Mouse (Mus musculus) forebrain, embryonic 10.5 days (tissue): ENCODE measurements around the gene Flnc. TPM values are rescaled to one million over a fixed set of nuclear protein-coding genes. Genes with fewer than 3 reads are reported as not detected.

Source experiments
- DNase-seq: peaks from one replicate; pipeline ENCODE4 v3.0.0-alpha.2; 2017; ENCODE audit warnings: low spot score; ENCODE audit errors: extremely low spot score
- H3K27ac ChIP-seq: fragments of 300-500 bp; sonication (generic); 2 replicates; pipeline ENCODE4 v1.5.1; 2016; ENCODE audit warnings: mild to moderate bottlenecking
- H3K27me3 ChIP-seq: fragments of 300-500 bp; sonication (generic); 2 replicates; pipeline ENCODE4 v1.6.1; 2016; ENCODE audit warnings: mild to moderate bottlenecking; ENCODE audit not compliant: poor library complexity, severe bottlenecking
- H3K36me3 ChIP-seq: fragments of 300-500 bp; sonication (generic); replicated peaks from 2 replicates; pipeline ENCODE4 v1.6.1; 2016; ENCODE audit warnings: mild to moderate bottlenecking, moderate library complexity
- H3K4me1 ChIP-seq: fragments of 300-500 bp; sonication (generic); 2 replicates; pipeline ENCODE4 v1.6.1; 2016
- H3K4me3 ChIP-seq: fragments of 300-500 bp; sonication (generic); 2 replicates; pipeline ENCODE4 v1.5.1; 2016; ENCODE audit warnings: mild to moderate bottlenecking, moderate library complexity
- H3K9me3 ChIP-seq: fragments of 300-500 bp; sonication (generic); 2 replicates; pipeline ENCODE4 v1.6.1; 2016; ENCODE audit warnings: mild to moderate bottlenecking, moderate library complexity
- WGBS: fragments of 180-500 bp; shearing (Covaris S2); methylation state at CpG from one replicate; pipeline ENCODE4 v1.1.7; 2016; 5-methylcytosine and 5-hydroxymethylcytosine counted together
- polyA plus RNA-seq: library from polyadenylated mRNA; unstranded; fragments of >200 nt; fragmentation: Nextera tagmentation; extraction: Ambion mirVana; gene quantifications from 2 replicates; pipeline ENCODE4 v1.2.1, GENCODE M21; 2016

The Flnc gene
- polyA plus RNA-seq, 1 experiment from 2014 or later = 2.6 TPM

DNA sequence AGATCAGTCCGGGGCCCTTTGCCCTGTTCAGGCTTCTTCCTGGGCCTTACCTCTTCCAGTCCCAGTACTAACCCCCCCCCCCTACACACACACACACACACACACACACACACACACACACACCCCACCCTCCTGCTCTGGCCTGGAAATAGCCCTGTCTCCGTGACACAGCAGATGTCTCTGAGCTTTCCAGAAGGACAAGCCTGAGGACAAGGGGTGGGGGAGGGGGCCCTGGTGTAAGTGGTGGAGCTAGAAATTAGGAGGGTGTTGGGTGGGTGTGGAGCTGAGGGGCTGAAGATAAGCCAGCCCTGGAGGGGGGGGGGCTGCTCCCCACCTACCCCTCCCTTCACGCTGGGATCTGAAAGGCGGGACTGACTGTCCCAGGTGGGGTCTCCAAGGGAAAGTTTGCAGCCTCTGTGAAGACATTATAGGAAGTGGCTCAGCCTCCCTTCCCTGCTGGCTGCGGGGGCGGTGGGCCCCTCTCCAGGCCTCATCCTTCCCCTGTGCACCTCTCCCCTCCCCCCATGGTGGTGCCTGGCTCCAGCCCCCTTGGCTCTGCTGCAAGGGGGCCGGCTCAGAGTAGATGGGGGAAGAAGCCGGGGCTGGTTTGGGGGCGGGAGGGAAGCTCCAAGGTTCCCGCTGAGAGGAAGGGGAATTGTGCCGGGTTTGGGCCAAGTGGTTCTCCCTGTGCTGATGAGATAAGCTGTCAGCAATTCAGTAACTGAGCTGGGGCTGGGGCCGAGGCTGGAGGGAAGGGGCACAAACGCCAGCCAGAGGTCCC, 2.0 kb downstream of the Flnc start:
- Histone ChIP-seq H3K9me3 (no peaks in the 10 kb centered on the region), H3K36me3 (no peaks in the 10 kb centered on the region), H3K27me3 (peaks cover 66% of the 10 kb centered on the region), H3K4me3 (peak overlapping the region; percentile 59), H3K4me1 (peaks cover 64% of the 10 kb centered on the region), H3K27ac (peak overlapping the region; percentile 80)
- DNase-seq = peak; percentile 30
- 7% methylated on average over 13 of the region's 13 CpGs for WGBS

DNA sequence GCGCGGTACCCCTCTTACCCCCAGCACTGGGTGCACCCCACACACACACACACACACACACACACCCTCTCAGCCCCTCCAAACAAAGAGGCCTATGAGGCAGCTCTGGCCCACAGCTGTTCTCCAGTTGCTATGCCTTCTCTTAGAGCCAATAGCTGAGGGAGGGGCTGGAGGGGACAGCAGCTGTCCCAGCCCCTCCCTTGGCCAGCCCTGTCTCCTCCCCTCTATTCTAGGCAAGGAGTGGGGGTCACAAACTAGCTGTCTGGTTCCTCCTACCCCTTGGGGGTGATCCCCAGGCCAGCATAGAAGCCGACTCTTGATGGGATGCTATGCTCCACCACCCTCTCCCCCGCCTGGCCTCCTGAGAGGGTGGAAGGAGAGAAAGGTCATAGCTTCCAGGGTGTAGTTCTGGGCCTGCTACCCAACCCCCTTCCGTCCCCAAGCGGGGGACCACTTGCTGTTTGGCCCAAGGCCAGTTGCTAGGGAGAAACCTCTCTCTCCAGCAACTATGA, 2.9 kb downstream of the Flnc start:
- no peak for DNase-seq
- peak overlapping the region; percentile 80 for H3K27ac ChIP-seq
- H3K4me3 ChIP-seq = peak overlapping the region; percentile 59
- H3K4me1 ChIP-seq = peaks cover 61% of the 10 kb centered on the region
- peaks cover 57% of the 10 kb centered on the region for H3K27me3 ChIP-seq
- H3K9me3 ChIP-seq = no peaks in the 10 kb centered on the region
- H3K36me3 ChIP-seq = no peaks in the 10 kb centered on the region
- 9% methylated on average over 6 of the region's 6 CpGs for WGBS

GRCm38 (mm10) chr6:29436461-29436934, 3.4 kb downstream of the Flnc start:
- Histone ChIP-seq H3K9me3 (no peaks in the 10 kb centered on the region), H3K36me3 (no peaks in the 10 kb centered on the region), H3K4me1 (peaks cover 58% of the 10 kb centered on the region), H3K27me3 (peaks cover 52% of the 10 kb centered on the region), H3K27ac (peak overlapping the region; percentile 80), H3K4me3 (peak overlapping the region; percentile 59)
- peak; percentile 36 for DNase-seq
- 3% methylated on average over 11 of the region's 11 CpGs for WGBS

DNA sequence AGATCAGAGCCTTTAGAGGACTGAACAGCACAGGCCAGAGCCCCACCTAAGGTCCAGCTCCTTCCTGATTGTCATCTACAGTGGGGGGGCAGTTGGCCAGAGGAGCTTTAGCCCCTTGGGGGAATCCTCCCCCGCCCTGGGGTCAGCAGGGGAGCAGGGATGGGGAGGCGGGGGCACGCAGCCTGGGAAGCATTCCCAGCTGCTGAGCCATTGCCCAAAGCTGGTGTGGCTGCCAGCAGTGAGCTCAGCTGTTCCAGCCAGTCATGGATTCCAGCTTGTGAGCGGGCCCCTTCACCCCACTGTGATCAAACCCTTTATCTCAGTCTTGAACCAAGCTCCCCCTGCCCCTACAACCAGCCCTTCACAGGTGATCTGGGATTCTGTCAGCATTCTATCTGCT, 6.2 kb downstream of the Flnc start:
- no peak for DNase-seq
- no peaks in the 10 kb centered on the region for H3K36me3 ChIP-seq
- H3K9me3 ChIP-seq = no peaks in the 10 kb centered on the region
- 76% methylated on average over 4 of the region's 4 CpGs for WGBS
- peaks cover 25% of the 10 kb centered on the region for H3K27me3 ChIP-seq
- H3K27ac ChIP-seq = no peak overlapping the region
- H3K4me1 ChIP-seq = peaks cover 31% of the 10 kb centered on the region
- H3K4me3 ChIP-seq = no peak overlapping the region

- Histone ChIP-seq H3K9me3 (no peaks in the 10 kb centered on the region), H3K4me3 (no peak overlapping the region)
These were observed 6.7 kb downstream of the Flnc start for GRCm38 (mm10) chr6:29439789-29440188.

GRCm38 (mm10) chr6:29444773-29445172, 11.7 kb downstream of the Flnc start:
- DNase-seq = peak; percentile 33
- Histone ChIP-seq H3K4me1 (no peaks in the 10 kb centered on the region), H3K9me3 (no peaks in the 10 kb centered on the region), H3K36me3 (peaks cover 6% of the 10 kb centered on the region), H3K27me3 (no peaks in the 10 kb centered on the region), H3K27ac (no peak overlapping the region), H3K4me3 (no peak overlapping the region)
- 76% methylated on average over 11 of the region's 11 CpGs for WGBS

More at GRCm38 (mm10) chr6:29439789-29440188, 6.7 kb downstream of the Flnc start:
- Histone ChIP-seq H3K27me3 (peaks cover 20% of the 10 kb centered on the region), H3K36me3 (no peaks in the 10 kb centered on the region), H3K27ac (no peak overlapping the region), H3K4me1 (peaks cover 25% of the 10 kb centered on the region)
- DNase-seq = no peak
- 90% methylated on average over 6 of the region's 6 CpGs for WGBS

DNA sequence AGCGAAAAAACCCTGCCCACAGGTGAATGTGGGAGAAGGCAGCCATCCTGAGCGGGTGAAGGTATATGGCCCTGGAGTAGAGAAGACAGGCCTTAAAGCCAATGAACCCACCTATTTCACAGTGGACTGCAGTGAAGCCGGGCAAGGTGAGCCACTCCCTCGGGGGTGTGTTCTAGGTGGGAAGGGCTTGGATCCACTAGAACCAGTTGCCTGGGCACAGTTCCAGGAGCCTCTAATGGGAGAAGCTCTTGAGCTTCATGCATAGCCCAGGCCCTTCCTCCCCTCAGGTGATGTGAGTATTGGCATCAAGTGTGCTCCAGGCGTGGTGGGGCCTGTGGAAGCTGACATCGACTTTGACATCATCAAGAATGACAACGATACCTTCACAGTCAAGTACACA, 12.3 kb downstream of the Flnc start:
- WGBS = 92% methylated on average over 7 of the region's 7 CpGs
- Histone ChIP-seq H3K27ac (no peak overlapping the region), H3K9me3 (no peaks in the 10 kb centered on the region), H3K27me3 (no peaks in the 10 kb centered on the region), H3K36me3 (peaks cover 6% of the 10 kb centered on the region), H3K4me3 (no peak overlapping the region), H3K4me1 (no peaks in the 10 kb centered on the region)
- no peak for DNase-seq

DNA sequence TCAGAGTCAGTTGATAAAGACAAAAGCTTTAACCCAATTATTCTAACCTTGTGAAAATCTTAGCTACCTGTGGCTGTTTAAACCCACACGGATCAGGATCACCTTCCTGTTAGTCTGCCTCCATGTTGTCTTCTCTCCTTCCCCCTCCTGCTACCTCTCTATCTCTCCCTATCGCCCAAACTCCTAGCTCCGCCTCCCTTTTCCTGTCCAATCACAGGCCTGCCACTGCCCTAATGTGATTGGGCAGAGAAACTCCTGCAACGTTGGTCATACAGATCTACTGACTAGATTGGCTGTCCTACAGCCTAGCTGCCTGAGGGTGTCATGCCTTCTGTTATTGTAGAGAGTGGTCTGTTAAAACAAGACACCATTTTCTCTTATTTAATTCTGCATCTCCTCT, 16.8 kb downstream of the Flnc start:
- H3K27me3 ChIP-seq = no peaks in the 10 kb centered on the region
- no peak for DNase-seq
- WGBS = 36% methylated on average over 4 of the region's 4 CpGs
- H3K4me3 ChIP-seq = no peak overlapping the region
- H3K4me1 ChIP-seq = no peaks in the 10 kb centered on the region
- no peaks in the 10 kb centered on the region for H3K9me3 ChIP-seq
- peaks cover 6% of the 10 kb centered on the region for H3K36me3 ChIP-seq
- no peak overlapping the region for H3K27ac ChIP-seq

DNA sequence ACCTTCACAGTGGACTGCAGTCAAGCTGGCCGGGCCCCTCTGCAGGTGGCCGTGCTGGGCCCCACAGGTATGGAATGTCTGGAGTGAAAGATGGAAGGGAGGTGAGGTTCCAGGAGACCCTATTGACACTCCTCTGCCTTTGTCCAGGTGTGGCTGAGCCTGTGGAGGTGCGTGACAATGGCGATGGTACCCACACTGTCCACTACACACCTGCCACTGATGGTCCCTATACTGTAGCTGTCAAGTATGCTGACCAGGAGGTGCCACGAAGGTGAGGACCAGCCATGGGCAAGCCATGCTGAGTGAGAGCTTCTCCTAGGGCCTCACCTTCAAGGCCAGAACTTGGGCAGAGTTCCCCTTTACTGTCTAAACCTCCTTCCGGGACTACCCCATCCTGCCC, 17.6 kb downstream of the Flnc start:
- no peak for DNase-seq
- no peak overlapping the region for H3K4me3 ChIP-seq
- H3K4me1 ChIP-seq = no peaks in the 10 kb centered on the region
- H3K9me3 ChIP-seq = no peaks in the 10 kb centered on the region
- H3K27me3 ChIP-seq = no peaks in the 10 kb centered on the region
- no peak overlapping the region for H3K27ac ChIP-seq
- WGBS = 91% methylated on average over 6 of the region's 6 CpGs
- H3K36me3 ChIP-seq = peaks cover 6% of the 10 kb centered on the region

GRCm38 (mm10) chr6:29461502-29461901, 28.4 kb downstream of the Flnc start:
- Histone ChIP-seq H3K27me3 (no peaks in the 10 kb centered on the region), H3K36me3 (no peaks in the 10 kb centered on the region), H3K27ac (no peak overlapping the region), H3K4me1 (no peaks in the 10 kb centered on the region), H3K9me3 (no peaks in the 10 kb centered on the region), H3K4me3 (no peak overlapping the region)
- DNase-seq = no peak
- 70% methylated on average over 7 of the region's 7 CpGs for WGBS

DNA sequence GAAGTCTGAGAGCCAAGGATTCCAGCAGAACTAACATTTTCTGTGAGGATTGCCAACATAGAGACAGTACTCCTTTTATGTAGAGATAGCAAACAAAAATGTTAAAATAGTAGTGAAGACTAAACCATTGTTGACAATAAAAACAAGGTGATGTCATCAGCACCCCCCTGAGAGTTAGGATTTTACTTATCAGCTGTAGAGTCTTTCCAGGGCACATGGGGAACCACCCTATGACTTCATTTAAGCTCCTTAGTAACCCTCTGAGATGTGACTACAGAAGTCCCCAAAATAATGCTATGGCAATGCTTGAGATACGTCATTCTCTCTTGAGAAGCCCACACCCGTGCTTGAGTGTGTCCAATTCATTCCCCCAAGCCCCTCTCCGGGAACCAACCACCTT, 30.3 kb downstream of the Flnc start:
- WGBS = 82% methylated on average over 3 of the region's 3 CpGs
- no peaks in the 10 kb centered on the region for H3K9me3 ChIP-seq
- no peaks in the 10 kb centered on the region for H3K27me3 ChIP-seq
- no peak overlapping the region for H3K4me3 ChIP-seq
- peaks cover 5% of the 10 kb centered on the region for H3K4me1 ChIP-seq
- no peak for DNase-seq
- no peaks in the 10 kb centered on the region for H3K36me3 ChIP-seq
- no peak overlapping the region for H3K27ac ChIP-seq

GRCm38 (mm10) chr6:29467583-29468354, 34.7 kb downstream of the Flnc start, which contains the start of gene Atp6v1f:
TSS of gene Atp6v1f (plus strand) at chr6:29467718.
- under 1% methylated on average over 39 of the region's 39 CpGs for WGBS
- no peaks in the 10 kb centered on the region for H3K9me3 ChIP-seq
- H3K27ac ChIP-seq = peak within 1 kb of the TSS; percentile 85
- H3K4me3 ChIP-seq = peak within 1 kb of the TSS; percentile 79
- H3K36me3 ChIP-seq = peaks cover 23% of the 10 kb centered on the region
- H3K4me1 ChIP-seq = peaks cover 12% of the 10 kb centered on the region
- no peaks in the 10 kb centered on the region for H3K27me3 ChIP-seq
- DNase-seq = peak; percentile 93

- H3K4me1 ChIP-seq = peaks cover 18% of the 10 kb centered on the region
- no peak for DNase-seq
- WGBS = 91% methylated on average over 3 of the region's 3 CpGs
- peaks cover 23% of the 10 kb centered on the region for H3K36me3 ChIP-seq
- peaks cover 10% of the 10 kb centered on the region; the same call in 1 of the 2 replicates for H3K27me3 ChIP-seq
- no peak overlapping the region for H3K27ac ChIP-seq
- peak overlapping the region; percentile 79 for H3K4me3 ChIP-seq
- H3K9me3 ChIP-seq = no peaks in the 10 kb centered on the region
These were observed 35.8 kb downstream of the Flnc start for GRCm38 (mm10) chr6:29468851-29469250.
